Mouse (Mus musculus): Measurements from ENCODE around the gene Sh3d19. TPM values are rescaled to one million over a fixed set of nuclear protein-coding genes. Genes with fewer than 3 reads are reported as not detected.
A peak's percentile ranks its signal among the peaks of the same experiment; 100 is the strongest.

The Sh3d19 gene
- polyA plus RNA-seq, 1 experiment from 2014 or later = 18.1 TPM

DNA sequence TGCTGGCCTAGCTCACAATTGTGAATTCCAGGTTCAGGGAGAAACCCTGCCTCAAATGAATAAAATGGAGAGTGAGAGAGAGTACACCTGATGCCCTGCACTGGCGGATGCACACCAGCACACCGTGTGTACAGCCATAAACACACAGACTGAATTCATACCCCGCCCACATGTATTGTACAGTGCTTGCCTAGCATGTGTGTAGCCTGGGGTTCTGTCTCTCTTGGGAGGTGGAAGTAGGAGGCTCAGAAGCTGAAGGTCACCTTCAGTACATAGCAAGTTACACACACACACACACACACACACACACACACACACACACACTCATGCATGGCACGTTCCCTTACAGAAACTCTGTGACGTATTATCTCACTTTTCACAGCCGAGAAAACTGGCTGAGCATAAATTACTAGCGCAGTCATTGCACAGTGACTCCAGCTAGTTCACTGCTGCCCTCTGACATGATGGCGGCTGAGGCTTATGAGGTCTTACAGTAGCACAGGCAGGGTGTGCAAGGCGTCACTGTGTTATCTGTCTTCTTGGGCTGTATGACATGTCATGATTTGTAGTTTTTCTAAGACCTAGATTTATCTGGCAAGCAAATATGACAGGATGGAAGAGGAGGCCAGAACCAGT is 62.7 kb downstream of the Sh3d19 start:
- Histone ChIP-seq H3K4me3 (replicated peaks; ENCODE audit: low read length) (no peak overlapping the region), H3K27me3 (ENCODE audit: control insufficient read depth, insufficient read depth, low read length) (no peaks in the 10 kb centered on the region), H3K9me3 (ENCODE audit: control insufficient read depth, low read length) (no peaks in the 10 kb centered on the region), H3K4me2 (replicated peaks) (no peak overlapping the region), H3K9ac (no peak overlapping the region), H3K4me1 (replicated peaks; ENCODE audit: control insufficient read depth, insufficient read depth, low read length) (no peaks in the 10 kb centered on the region), H3K27ac (no peak overlapping the region), H3K36me3 (replicated peaks; ENCODE audit: control insufficient read depth, insufficient read depth) (no peaks in the 10 kb centered on the region)
- ATAC-seq (ENCODE audit: low FRiP score) (no peak), DNase-seq (ENCODE audit: low spot score) (no peak)
- WGBS = 83% methylated on average over 9 of the region's 9 CpGs

DNA sequence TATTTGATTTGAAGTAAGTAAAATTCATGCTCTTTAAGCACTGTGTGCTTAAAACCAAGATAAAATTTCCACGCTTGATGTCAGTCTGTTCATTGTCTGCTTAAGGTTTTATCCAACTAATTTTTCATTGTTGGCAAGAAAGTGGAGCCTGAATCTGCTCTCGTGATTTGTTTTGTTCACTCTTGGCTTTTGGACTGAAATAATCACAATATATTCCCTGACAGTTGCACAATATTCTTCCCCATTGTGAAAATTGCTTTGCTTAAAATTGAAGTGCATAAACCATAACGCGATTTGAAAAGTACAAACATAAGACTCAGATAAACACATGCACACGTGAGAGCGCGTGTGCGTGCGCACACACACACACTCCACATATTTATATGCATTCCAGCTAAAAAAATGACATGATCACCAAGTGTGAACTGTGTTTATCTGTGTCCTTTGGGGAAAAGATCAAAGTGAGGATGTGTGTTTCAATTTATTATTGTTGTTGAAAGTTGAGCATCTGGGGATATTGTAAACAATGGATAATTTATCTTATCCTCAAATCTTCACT is 67.1 kb downstream of the Sh3d19 start:
- ATAC-seq (ENCODE audit: low FRiP score) = no peak
- H3K36me3 ChIP-seq (replicated peaks; ENCODE audit: control insufficient read depth, insufficient read depth) = no peaks in the 10 kb centered on the region
- WGBS = 85% methylated on average over 9 of the region's 9 CpGs
- H3K9me3 ChIP-seq (ENCODE audit: control insufficient read depth, low read length) = no peaks in the 10 kb centered on the region
- no peak overlapping the region for H3K4me2 ChIP-seq (replicated peaks)
- no peaks in the 10 kb centered on the region for H3K27me3 ChIP-seq (ENCODE audit: control insufficient read depth, insufficient read depth, low read length)
- no peaks in the 10 kb centered on the region for H3K4me1 ChIP-seq (replicated peaks; ENCODE audit: control insufficient read depth, insufficient read depth, low read length)
- H3K4me3 ChIP-seq (replicated peaks; ENCODE audit: low read length) = no peak overlapping the region
- no peak for DNase-seq (ENCODE audit: low spot score)
- H3K27ac ChIP-seq = no peak overlapping the region
- H3K9ac ChIP-seq = no peak overlapping the region

DNA sequence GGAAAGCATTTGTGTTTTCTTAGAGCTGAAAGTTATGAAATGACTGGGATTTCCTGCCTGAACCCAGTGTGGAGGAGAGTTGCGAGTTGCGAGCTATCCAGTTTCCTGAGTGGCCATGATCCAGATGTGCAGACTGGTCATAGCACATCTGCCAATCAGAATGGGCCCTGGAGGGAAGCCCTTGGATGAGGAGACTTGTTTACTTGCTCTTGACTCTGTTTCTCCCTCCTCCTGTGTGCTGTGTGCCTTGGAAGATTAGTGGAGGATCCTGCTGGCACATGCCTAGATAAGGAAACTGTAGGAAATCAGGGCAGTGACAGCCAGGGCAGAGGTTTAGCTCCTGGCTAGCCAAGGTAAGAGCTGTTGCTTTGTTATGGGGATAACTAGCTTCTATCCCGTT is 67.7 kb downstream of the Sh3d19 start:
- Histone ChIP-seq H3K27ac (no peak overlapping the region), H3K9me3 (ENCODE audit: control insufficient read depth, low read length) (no peaks in the 10 kb centered on the region), H3K4me2 (replicated peaks) (no peak overlapping the region), H3K4me3 (replicated peaks; ENCODE audit: low read length) (no peak overlapping the region), H3K4me1 (replicated peaks; ENCODE audit: control insufficient read depth, insufficient read depth, low read length) (no peaks in the 10 kb centered on the region), H3K27me3 (ENCODE audit: control insufficient read depth, insufficient read depth, low read length) (no peaks in the 10 kb centered on the region), H3K9ac (no peak overlapping the region), H3K36me3 (replicated peaks; ENCODE audit: control insufficient read depth, insufficient read depth) (no peaks in the 10 kb centered on the region)
- ATAC-seq (ENCODE audit: low FRiP score) (no peak), DNase-seq (ENCODE audit: low spot score) (no peak)
- WGBS = 60% methylated on average over 3 of the region's 3 CpGs

DNA sequence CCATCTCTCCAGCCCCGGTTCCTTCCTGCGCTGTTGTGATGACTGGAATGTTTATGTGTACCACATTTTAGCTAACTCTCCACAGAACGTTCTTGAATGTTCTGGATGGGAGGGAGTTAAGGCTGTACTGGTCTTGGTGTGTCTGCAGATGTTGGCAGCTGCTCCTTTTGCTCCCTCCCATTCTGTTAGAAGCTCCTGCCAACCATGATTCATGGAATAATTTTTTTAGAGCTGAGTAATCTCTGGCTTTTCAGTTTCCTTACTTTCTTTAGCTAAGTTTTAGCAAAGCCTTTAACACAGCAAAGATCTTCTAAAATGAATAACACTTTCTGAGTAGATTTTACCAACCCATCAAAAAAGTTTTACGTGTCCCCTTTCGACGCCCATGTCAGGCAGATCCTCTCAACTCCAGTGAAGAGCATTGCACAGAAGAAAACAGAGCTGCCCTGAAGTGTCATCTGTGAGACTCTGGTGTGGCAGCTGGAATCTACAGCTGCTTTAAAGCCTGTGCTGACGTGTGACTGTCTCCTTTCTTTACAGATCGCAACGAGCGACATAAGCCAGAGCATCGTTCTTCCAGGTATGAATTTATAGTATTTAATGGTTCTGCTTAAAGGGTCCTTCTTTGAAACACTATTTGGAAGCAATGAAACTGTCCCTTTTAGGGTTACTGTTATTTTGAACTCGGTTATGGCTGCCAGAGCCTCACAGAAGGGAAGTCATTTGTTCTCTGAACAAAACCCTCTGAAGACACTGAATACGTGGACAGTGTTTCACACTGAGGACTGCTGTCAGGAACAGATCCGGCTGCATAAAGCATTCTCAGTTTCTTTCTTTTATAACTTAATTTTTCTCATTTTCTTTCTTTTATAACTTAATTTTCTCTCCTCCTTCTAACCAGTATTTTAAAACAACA is 69.6 kb downstream of the Sh3d19 start:
- Histone ChIP-seq H3K27ac (no peak overlapping the region), H3K4me2 (replicated peaks) (no peak overlapping the region), H3K36me3 (replicated peaks; ENCODE audit: control insufficient read depth, insufficient read depth) (no peaks in the 10 kb centered on the region), H3K9me3 (ENCODE audit: control insufficient read depth, low read length) (no peaks in the 10 kb centered on the region), H3K27me3 (ENCODE audit: control insufficient read depth, insufficient read depth, low read length) (no peaks in the 10 kb centered on the region), H3K9ac (no peak overlapping the region), H3K4me3 (replicated peaks; ENCODE audit: low read length) (no peak overlapping the region), H3K4me1 (replicated peaks; ENCODE audit: control insufficient read depth, insufficient read depth, low read length) (no peaks in the 10 kb centered on the region)
- WGBS = 64% methylated on average over 14 of the region's 14 CpGs
- DNase-seq (ENCODE audit: low spot score) = no peak
- ATAC-seq (ENCODE audit: low FRiP score) = no peak

DNA sequence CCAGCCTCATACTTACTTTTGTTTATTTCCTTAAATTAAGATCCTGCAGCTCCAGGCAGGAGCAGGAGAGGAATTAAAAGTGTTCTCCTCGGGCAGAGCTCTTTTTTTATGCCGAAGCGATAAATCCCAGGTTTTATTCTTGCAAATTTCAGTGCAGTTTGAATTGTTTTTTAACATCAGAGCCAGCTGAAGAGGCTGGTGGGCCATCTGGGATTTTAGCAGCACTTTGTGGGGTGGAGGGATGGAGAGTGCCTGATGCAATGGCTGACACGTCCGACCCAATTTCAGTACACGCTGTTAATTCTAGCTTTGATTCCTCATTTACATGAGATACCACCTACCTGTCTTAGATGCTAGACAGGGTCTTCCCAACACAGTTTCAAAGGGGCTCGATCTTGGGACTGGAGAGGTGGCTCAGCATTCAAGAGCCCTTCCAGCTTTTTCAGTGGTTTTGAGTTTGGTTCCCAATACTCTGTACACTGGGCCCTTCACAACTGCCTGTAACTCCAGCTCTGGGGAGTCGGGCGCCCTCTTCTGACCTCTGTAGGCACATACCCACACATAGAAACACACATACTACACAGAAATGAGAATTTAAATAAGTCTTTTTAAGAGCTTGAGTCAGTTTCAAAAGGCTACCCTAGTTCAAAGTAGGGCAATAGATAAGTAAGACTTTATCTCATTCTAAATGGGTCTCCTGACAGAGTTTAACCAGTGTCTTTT is 76.9 kb downstream of the Sh3d19 start:
- H3K4me3 ChIP-seq (replicated peaks; ENCODE audit: low read length) = no peak overlapping the region
- H3K27ac ChIP-seq = no peak overlapping the region
- 0 out of 2 replicates have a peak, but pooled peaks cover 5% of the 10 kb centered on the region for H3K9me3 ChIP-seq (ENCODE audit: control insufficient read depth, low read length)
- ATAC-seq (ENCODE audit: low FRiP score) (no peak), DNase-seq (ENCODE audit: low spot score) (no peak)
- no peak overlapping the region for H3K4me2 ChIP-seq (replicated peaks)
- no peaks in the 10 kb centered on the region for H3K27me3 ChIP-seq (ENCODE audit: control insufficient read depth, insufficient read depth, low read length)
- H3K36me3 ChIP-seq (replicated peaks; ENCODE audit: control insufficient read depth, insufficient read depth) = no peaks in the 10 kb centered on the region
- no peaks in the 10 kb centered on the region for H3K4me1 ChIP-seq (replicated peaks; ENCODE audit: control insufficient read depth, insufficient read depth, low read length)
- WGBS = 94% methylated on average over 9 of the region's 9 CpGs
- H3K9ac ChIP-seq = no peak overlapping the region

DNA sequence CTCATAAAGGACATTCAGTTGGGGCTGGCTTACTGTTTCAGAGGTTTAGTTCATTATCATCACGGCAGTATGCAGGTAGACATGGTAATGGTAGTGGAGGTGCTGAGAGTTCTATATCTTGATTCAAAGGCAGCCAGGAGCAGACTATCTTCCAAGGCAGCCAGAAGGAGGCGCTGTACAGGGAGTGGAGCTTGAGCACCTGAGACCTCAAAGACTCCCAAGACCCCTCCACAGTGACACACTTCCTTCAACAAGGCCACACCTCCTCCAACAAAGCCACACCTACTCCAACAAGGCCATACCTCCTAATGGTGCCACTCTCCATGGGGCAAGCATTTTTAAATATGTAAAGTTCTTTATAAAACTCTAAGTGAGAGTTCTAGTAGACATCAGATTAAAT is 78.1 kb downstream of the Sh3d19 start:
- H3K36me3 ChIP-seq (replicated peaks; ENCODE audit: control insufficient read depth, insufficient read depth) = no peaks in the 10 kb centered on the region
- ATAC-seq (ENCODE audit: low FRiP score) = no peak
- H3K4me1 ChIP-seq (replicated peaks; ENCODE audit: control insufficient read depth, insufficient read depth, low read length) = no peaks in the 10 kb centered on the region
- H3K4me2 ChIP-seq (replicated peaks) = no peak overlapping the region
- H3K27me3 ChIP-seq (ENCODE audit: control insufficient read depth, insufficient read depth, low read length) = no peaks in the 10 kb centered on the region
- no peak overlapping the region for H3K4me3 ChIP-seq (replicated peaks; ENCODE audit: low read length)
- 82% methylated on average over 2 of the region's 2 CpGs for WGBS
- H3K9me3 ChIP-seq (ENCODE audit: control insufficient read depth, low read length) = 0 out of 2 replicates have a peak, but pooled peaks cover 5% of the 10 kb centered on the region
- H3K27ac ChIP-seq = no peak overlapping the region
- no peak for DNase-seq (ENCODE audit: low spot score)
- no peak overlapping the region for H3K9ac ChIP-seq

DNA sequence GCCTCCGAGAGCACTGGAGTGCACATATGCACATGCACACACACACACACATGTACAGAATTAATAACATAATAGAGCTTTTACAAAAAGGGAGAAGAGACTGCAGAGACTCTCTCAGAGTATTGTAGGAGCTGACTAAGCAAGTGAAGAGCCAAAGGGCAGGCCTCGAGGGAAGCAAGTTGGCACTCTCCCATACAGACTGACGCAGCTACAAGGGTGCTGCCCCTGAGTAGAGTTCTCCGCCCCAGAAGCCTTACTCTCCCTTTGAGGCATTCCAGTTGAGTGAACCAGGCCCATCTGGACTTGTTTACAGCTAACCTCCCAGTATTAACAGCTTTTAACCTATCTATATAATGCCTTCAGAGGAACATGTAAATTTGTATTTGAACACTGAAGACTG is 85.8 kb downstream of the Sh3d19 start:
- H3K9ac ChIP-seq = no peak overlapping the region
- WGBS = 63% methylated on average over 4 of the region's 4 CpGs
- no peak for ATAC-seq (ENCODE audit: low FRiP score)

DNA sequence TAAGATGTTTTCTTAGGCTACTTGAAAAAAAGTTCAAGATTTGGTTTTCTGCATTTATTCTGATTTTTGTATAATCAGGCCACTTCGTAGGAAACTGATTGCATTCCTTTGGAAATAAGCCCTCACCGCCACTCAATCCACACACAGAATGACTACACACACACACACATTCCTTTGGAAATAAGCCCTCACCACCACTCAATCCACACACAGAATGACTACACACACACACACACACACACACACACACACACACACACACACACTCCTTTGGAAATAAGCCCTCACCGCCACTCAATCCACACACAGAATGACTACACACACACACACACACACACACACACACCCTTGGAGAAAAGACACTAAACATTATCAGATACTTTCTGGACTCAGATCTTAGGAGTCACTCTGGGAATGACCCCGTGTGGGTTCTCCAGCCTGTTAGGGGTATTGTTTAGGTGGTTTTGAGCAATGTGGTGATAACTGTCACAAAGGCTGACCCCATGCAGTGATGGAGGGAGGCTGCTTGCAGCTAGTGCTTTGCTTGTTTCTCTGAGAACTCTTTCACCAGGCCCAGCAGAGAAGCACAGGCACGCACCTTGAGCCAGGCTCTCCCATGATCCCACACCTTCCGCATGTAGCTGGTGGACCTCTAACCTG is 86.7 kb downstream of the Sh3d19 start:
- DNase-seq (ENCODE audit: low spot score) (no peak), ATAC-seq (ENCODE audit: low FRiP score) (no peak)
- H3K9ac ChIP-seq = no peak overlapping the region
- 64% methylated on average over 6 of the region's 6 CpGs for WGBS
- H3K4me2 ChIP-seq (replicated peaks) = no peak overlapping the region
- H3K36me3 ChIP-seq (replicated peaks; ENCODE audit: control insufficient read depth, insufficient read depth) = no peaks in the 10 kb centered on the region
- no peaks in the 10 kb centered on the region for H3K27me3 ChIP-seq (ENCODE audit: control insufficient read depth, insufficient read depth, low read length)
- H3K27ac ChIP-seq = no peak overlapping the region
- H3K4me3 ChIP-seq (replicated peaks; ENCODE audit: low read length) = no peak overlapping the region
- no peaks in the 10 kb centered on the region for H3K9me3 ChIP-seq (ENCODE audit: control insufficient read depth, low read length)
- H3K4me1 ChIP-seq (replicated peaks; ENCODE audit: control insufficient read depth, insufficient read depth, low read length) = no peaks in the 10 kb centered on the region

More for the DNA sequence above, 85.8 kb downstream of the Sh3d19 start:
- H3K4me2 ChIP-seq (replicated peaks) = no peak overlapping the region
- peak; percentile 33 for DNase-seq (ENCODE audit: low spot score)
- H3K27me3 ChIP-seq (ENCODE audit: control insufficient read depth, insufficient read depth, low read length) = no peaks in the 10 kb centered on the region
- no peaks in the 10 kb centered on the region for H3K4me1 ChIP-seq (replicated peaks; ENCODE audit: control insufficient read depth, insufficient read depth, low read length)
- no peak overlapping the region for H3K27ac ChIP-seq
- H3K4me3 ChIP-seq (replicated peaks; ENCODE audit: low read length) = no peak overlapping the region
- H3K9me3 ChIP-seq (ENCODE audit: control insufficient read depth, low read length) = no peaks in the 10 kb centered on the region
- no peaks in the 10 kb centered on the region for H3K36me3 ChIP-seq (replicated peaks; ENCODE audit: control insufficient read depth, insufficient read depth)

Data from hindbrain, embryonic 14.5 days (tissue).